Mouse (Mus musculus): Measurements from ENCODE around the gene Acad10.

The Acad10 gene

DNA sequence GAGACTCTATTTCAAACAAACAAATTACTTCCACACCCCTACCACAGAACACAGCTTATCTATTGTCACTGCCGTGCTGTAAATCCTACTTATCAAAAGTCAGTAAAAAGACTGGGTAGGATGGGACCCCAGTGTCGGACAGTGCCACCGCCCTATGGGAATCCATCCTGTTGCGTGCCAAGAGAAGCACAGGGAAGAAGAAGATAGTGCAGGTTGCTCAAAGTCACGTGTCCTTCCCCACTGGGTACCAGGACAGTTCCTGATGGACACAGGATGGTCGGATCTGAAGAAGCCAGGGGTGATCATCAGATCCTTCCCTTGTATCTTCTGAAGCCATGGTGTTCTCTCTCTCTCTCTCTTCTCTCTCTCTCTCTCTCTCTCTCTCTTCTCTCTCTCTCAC is 64.6 kb downstream of the Acad10 start:
- no peak for DNase-seq

DNA sequence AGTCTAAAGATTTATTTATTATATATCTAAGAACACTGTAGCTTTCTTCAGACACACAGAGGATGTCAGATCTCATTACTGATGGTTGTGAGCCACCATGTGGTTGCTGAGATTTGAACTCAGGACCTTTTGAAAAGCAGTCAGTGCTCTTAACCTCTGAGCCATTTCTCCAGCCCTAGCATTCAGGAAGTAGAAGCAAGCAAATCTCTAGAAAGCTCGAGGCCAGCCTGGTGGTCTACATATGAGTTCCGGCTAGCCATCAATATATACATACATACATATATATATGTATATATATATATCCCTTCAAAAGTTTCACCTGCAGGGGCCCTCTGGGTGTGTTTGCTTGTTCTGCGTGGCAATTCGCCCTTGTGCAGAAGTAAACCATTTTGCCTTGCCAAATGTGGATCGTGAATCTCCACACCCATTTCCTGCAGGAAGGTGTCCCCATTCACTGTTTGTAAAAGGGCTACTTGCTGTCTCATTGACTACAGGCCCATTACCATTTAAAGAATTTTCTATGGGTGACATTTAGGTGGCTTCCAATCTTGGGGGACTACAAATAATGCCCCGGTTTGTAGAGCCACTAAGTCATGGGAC is 65.5 kb downstream of the Acad10 start:
- no peak for DNase-seq

DNA sequence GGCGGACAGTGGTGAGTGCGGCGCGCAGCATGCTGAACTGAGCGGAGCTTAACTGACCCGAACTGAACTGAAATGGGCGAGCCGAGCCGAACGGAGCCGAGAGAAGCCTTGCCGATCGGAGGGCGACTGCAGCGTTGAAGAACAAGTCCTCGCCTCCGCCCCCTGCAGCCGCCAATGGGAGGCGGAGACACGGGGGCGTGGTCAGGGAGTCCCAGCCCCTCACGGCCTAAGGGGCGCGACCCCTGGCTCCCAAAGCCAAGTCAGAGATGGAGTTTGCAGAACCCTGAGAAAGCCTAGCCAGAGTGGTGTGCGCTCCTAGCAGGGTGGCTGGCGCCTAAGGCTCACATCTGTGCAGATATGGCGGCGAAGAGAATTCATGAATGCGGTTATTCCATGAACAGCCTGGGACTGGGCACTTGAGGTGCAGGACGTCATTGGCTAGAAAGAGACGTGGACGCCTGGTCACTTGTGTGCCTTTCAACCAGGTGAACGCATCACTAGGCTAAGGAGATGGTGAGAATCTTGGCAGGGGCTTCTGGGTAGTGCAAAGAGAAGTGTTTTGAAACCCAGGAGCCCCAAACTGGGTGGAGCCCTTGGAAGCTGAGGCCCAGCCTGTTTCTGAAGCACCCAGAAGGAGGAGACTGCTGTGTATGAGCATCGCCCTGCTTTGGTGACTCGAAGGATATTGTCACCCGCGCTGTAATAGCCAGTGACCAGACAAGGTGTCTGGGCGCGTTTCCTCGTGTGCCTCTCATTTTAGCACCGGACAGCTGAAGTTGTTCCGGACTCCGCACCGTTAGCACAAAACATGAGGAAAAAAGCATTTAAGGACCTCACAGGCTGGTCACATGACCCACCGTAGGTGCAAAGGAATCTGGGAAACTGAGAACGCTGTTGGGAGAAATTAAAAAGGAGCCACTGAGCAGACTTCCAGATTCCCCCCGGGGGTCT is 66.6 kb downstream of the Acad10 start, which contains the start of gene Aldh2:
Gene Aldh2 (minus strand): TSS at position 374 of the 951 bp plus-strand sequence.
- peak; percentile 93 for DNase-seq

DNA sequence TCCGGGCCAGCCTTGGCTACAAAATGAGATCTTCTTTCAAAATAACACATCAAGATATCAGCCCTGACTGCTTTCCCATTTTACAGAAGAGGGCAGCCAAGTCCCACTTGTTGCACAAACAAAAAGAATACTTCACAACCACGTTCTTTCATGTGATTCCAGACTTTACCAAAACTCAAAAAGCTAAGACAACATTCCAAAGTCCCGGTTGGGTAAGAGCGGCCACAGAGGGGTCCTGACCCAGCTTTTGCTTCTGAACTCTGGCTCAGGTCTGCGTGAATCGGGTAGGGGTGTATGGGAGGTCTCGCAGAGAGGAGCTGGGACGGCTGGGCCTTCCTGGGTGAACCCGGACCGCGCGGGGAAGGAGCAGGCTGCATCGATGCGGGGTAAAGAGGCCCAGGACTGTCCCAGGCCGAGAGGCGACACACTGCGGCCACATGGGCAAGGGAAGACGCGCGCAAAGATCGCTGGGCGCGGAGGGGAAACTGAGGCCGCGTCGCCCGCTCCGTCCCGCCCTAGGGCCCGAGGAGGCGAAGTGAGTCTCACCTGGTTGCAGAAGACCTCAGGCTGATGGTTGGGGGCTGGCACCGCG is 67.4 kb downstream of the Acad10 start:
- DNase-seq: peak; percentile 43

DNA sequence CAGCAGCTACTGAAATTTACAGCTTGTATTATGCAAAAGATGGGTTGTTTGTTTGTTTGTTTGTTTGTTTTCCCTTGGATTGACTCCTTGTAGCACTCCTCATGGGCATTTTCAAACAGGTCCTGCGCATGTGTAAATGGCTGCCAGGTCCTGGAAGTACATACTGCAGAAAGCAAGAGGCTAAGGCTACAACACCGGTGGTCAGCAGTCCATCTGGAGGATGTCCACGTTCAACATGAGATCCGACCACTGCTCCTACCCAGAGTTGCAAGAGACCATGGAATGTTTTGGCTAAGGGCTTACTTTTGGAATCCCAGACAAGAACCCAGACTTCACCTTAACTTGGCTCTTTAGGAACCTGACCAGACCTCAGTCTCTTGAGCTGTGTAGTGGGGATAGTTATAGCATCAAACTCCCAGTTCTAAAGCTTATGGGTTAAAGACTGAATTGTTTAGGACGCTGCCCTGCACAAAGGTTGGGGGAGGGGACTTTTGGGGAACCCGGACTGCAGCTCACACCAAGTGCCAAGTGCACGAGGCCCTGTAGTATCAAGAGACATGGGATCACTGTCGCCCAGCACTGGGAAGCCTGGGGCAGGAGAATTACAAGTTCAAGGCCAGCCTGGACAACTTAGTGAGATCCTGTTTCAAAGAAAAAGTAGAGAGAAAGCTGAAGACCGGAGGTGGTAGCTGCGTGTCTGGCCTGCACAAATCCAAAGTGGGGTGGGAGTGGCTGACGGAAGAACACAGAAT is 68.1 kb downstream of the Acad10 start:
- DNase-seq: no peak

DNA sequence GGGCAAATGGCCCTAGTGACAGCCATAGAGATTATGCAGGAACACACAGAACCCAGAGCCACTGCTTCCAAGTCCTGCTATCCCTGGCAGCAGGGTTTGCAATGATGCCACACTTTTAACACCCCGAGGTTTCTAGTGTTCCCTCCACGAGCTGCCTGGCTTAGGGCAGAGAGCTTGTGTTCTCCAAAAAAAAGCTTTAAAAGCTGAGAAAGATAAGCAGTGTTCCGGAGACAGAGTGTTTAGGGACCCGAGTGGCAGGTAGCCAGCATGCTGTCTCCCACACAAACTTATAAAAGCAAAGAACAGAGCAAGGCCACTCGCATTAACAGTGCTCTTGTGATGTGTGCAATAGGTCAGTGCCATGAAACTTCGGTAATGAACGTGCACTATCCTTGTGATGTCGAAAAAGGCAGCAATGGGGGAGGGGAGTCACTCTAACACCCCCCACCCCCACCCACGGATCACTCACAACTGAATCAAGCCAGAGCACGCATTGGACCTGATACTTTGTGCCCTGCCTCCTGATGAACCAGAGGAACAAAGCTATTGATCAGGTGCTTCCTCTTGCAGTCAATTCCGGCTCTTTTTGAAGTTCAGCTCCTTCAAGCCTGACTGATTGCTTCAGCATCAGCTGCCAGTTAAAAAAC is 68.8 kb downstream of the Acad10 start:
- no peak for DNase-seq

DNA sequence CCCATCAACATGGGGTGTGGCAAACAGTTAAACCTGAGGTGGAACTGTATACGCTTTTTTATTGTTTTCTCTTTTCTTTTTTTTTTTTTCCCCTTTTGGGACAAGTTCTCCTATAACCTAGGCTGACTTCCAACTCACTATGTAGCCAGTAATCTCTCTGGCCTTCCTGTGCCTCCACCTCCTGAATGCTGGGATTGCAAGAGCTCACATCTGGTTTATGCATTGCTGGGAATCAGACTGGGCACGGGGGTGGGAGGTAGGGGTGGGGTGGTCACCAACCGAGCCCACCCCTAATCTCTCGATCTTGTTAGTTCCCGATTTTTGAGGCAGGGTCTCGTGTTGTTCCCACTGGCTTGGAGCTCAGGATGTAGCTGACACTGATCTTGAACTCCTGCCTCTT is 70.4 kb downstream of the Acad10 start:
- no peak for DNase-seq

DNA sequence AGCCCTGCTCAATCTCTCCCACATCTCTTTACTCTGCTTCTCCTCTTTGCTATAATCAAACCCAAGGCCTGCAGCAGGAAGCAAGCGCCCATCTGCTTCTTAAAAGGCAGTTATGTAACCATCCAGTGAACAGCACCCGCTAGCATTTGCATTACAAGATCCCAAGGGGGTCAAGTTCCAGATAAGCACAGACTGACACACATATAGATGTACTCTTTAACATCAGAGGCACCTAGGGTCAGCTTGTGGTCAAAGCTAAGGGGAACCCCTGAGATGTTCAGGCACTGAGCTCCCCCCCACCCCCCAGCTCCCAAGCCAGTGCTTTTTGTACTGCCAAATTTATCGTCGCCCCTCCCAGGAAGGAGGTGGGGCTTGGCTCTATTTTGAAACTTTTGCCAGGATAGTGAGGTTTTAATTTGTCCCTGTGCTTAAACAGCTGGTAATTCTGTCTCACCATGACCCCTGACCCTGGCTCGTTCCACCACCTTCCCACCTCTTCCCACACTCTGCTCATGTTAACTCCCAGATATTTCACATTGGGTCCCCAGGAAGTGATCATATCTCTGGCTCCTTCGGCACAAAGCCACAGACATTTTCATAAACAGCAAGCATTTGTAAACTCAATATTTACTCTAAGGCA is 73.8 kb downstream of the Acad10 start:
- no peak for DNase-seq

DNA sequence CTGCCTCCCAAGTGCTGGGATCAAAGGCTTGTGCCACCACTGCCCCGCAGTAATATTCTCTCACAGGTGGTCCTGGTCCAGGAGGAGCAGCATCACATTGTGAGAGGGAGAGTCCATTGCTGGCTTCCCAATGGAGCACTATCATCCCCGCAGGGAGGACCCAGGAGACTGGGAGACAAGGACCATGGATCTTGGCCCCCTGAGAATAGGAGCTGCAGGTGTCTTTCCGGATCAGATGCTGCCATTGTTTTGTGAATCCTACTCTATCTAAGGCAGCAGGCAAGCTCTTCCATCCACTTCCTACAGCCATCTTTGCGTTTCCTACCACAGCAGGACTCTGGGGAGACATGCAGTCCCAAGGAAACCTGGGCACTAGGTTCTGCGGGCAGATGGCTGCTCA is 74.6 kb downstream of the Acad10 start:
- no peak for DNase-seq

DNA sequence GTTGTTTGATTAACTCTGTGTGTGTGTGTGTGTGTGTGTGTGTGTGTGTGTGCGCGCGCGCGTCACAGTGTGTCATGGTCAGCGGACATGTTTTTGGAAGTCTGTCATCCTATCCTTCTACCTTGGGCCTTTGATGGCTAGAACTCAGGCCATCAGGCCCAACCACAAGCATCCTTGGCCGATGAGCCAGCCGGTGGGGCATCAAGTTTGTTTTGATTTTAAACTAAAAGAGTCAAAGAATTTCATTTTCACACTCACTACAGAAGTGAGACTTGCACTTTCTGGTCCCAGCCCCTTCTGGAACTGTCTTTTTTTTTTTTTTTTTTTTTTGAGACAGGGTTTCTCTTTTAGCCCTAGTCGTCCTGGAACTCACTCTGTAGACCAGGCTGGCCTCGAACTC is 75.3 kb downstream of the Acad10 start:
- DNase-seq: no peak

DNA sequence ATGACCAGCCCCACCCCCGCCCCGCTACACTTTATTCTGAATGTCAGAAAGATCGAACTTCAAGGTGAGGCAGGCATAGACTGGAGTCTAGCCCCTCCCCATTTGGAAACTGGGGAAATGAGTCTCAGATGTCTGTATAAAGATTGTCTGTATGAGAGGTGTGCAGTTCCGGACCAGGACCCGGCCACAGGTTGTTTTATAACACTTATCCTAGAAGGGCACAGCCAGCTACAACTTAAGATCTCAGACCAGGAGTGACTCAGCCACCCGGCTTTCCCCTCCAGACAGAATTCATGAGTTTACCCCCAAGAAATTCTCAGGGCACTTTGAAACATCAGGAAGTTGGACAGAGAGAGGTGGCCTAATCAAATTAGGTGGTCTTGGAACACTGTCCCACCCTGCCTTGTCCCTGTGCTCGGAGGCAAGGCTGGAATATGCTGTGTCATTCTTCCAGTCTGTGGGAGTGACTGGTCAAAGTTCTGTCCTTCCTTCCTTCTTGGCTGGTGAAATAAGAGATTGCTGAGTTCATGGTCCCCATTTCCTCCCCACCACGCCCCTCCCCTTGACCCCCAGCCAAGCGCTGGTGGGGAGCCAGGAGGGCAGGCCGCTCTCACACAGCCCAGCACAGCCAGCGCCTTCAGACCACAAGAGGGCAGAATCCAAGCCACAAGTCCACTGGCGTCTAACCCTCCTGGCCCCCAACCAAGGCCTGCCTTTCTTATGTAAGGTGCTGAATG is 76.4 kb downstream of the Acad10 start:
- peak; percentile 52 for DNase-seq

DNA sequence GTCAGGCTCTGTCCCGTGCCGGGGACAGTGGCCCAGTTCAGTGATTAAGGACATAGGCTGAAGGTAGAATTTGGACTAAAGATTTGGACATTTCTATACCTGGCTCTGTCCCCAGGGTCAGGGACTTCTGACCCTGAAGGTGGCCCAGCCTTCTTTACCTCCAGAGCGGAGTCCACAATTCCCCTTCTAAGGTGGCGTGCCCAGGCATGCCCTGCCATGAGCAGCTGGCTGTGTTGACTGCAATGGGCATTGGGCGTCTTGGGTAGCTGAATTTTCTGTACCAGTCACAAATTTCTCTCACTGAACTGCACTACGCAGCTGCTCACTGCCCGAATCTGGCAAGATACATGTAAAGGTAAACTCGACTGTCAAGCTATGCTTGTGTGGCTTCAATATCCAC is 78.4 kb downstream of the Acad10 start:
- DNase-seq: no peak

DNA sequence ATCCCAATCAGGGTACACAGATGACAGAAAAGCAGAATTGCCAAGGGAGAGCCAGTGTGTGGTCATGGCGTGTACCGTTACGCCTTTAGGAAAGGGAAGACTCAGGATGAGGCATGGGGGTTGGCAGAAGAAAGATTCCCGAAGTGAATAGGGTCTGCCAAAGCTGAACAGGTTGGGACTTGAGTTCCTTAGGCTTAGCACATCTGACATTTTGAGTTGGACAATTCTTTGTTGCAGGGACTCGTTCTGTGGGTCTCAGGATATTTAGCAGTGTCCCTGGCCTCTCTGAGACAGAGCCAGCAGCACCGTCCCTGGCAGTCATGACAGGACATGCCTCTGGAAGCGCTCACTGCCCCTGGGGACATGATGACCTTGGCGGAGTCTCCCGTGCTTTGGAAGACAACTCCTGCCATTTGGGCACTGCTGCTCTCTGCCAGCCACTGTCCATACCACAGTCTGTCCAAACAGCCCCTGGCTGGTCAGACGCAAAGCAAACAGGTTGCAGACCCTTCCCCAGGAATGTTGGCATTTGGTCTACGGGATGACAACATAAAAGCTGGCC is 83.3 kb downstream of the Acad10 start:
- DNase-seq: no peak

DNA sequence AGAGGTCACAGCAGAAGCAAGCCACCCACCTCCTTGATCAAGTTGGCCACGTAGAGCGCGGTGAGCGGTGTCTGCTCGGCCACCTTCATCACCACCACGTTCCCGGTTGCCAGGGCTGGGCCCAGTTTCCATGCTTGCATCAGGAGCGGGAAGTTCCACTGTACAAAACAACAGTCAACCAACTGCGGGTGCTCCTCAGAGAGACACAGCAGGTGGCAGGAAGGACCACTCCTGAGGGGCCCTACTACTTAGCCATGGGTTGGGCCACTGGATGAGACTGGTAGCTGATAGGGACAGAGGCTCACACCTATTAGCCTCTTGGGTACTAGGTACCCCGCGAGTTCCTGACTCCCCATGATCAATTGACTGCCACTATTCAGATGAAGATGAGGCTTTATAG is 84.4 kb downstream of the Acad10 start:
- DNase-seq: no peak

DNA sequence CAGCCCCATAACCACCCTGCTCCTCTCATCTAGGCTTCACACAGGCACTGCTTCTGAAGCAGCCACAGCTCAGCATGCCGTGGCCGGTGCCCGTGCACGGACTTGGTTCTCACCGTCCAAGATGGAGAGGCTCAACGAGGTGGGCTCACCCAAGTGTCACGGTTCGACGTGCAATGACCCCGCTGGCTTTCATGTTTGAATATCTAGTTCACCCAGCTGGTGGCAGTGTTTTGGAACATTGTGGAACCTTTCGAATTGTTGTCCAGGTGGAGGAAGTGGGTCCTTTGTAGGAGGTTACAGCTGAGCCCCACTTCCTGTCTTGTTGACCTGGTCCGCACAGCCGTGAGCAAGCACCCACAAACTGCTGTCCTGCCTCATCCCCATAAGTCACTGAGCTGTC is 86.2 kb downstream of the Acad10 start:
- no peak for DNase-seq
